Mouse (Mus musculus): ENCODE measurements around the gene Cpa4.

The Cpa4 gene

GRCm38 (mm10) chr6:30551644-30552580 is 16.3 kb upstream of the Cpa4 start:
- no peak for DNase-seq (ENCODE audit: low spot score in 2 of 2)

GRCm38 (mm10) chr6:30552628-30553027 is 15.5 kb upstream of the Cpa4 start:
- no peak for DNase-seq (ENCODE audit: low spot score in 2 of 2)

GRCm38 (mm10) chr6:30553381-30554010 is 14.7 kb upstream of the Cpa4 start:
- no peak for DNase-seq (ENCODE audit: low spot score in 2 of 2)

- DNase-seq (ENCODE audit: low spot score in 2 of 2), result no peak
Measured at GRCm38 (mm10) chr6:30554092-30554491, 14.1 kb upstream of the Cpa4 start.

GRCm38 (mm10) chr6:30554621-30555170 is 13.5 kb upstream of the Cpa4 start:
- no peak for DNase-seq (ENCODE audit: low spot score in 2 of 2)

- no peak for DNase-seq (ENCODE audit: low spot score in 2 of 2)
Measured at GRCm38 (mm10) chr6:30556080-30556479, 12.1 kb upstream of the Cpa4 start.

GRCm38 (mm10) chr6:30559726-30560125 is 8.4 kb upstream of the Cpa4 start:
- no peak for DNase-seq (ENCODE audit: low spot score in 2 of 2)

- no peak for DNase-seq (ENCODE audit: low spot score in 2 of 2)
Measured at GRCm38 (mm10) chr6:30562132-30562531, 6.0 kb upstream of the Cpa4 start.

GRCm38 (mm10) chr6:30563575-30563974 is 4.6 kb upstream of the Cpa4 start:
- no peak for DNase-seq (ENCODE audit: low spot score in 2 of 2)

- DNase-seq (ENCODE audit: low spot score in 2 of 2), result no peak
Measured at GRCm38 (mm10) chr6:30564051-30564450, 4.1 kb upstream of the Cpa4 start.

- DNase-seq (ENCODE audit: low spot score in 2 of 2), result no peak
Measured at GRCm38 (mm10) chr6:30569331-30569730, 1.2 kb downstream of the Cpa4 start.

GRCm38 (mm10) chr6:30570012-30570411 is 1.8 kb downstream of the Cpa4 start:
- DNase-seq (ENCODE audit: low spot score in 2 of 2), result no peak

GRCm38 (mm10) chr6:30572456-30573311 is 4.5 kb downstream of the Cpa4 start:
- no peak for DNase-seq (ENCODE audit: low spot score in 2 of 2)

- no peak for DNase-seq (ENCODE audit: low spot score in 2 of 2)
Measured at GRCm38 (mm10) chr6:30573380-30573779, 5.2 kb downstream of the Cpa4 start.

GRCm38 (mm10) chr6:30574945-30575344 is 6.8 kb downstream of the Cpa4 start:
- DNase-seq (ENCODE audit: low spot score in 2 of 2), result no peak

GRCm38 (mm10) chr6:30576477-30577203 is 8.5 kb downstream of the Cpa4 start:
- no peak for DNase-seq (ENCODE audit: low spot score in 2 of 2)

- DNase-seq (ENCODE audit: low spot score in 2 of 2), result no peak
Measured at GRCm38 (mm10) chr6:30579961-30580840, 12.0 kb downstream of the Cpa4 start.

GRCm38 (mm10) chr6:30580841-30581176 is 12.6 kb downstream of the Cpa4 start:
- DNase-seq (ENCODE audit: low spot score in 2 of 2), result no peak

GRCm38 (mm10) chr6:30586886-30587442 is 18.8 kb downstream of the Cpa4 start:
- DNase-seq (ENCODE audit: low spot score in 2 of 2), result no peak

- DNase-seq (ENCODE audit: low spot score in 2 of 2), result no peak
Measured at GRCm38 (mm10) chr6:30589819-30590218, 21.6 kb downstream of the Cpa4 start.
